Mouse (Mus musculus): ENCODE data around the gene Scrn3. TPM values are rescaled to one million over a fixed set of nuclear protein-coding genes. Genes with fewer than 3 reads are reported as not detected.

Scrn3 gene
- polyA plus RNA-seq (2012; rRNA removed): 0.91 and 1.0 TPM in 2 replicates

GRCm38 (mm10) chr2:73312152-73313116 lies at the start of gene Scrn3, which contains the start of gene Cir1:
TSS of gene Scrn3 (plus strand) at chr2:73312601.
TSS of gene Cir1 (minus strand) at chr2:73312701.

DNA sequence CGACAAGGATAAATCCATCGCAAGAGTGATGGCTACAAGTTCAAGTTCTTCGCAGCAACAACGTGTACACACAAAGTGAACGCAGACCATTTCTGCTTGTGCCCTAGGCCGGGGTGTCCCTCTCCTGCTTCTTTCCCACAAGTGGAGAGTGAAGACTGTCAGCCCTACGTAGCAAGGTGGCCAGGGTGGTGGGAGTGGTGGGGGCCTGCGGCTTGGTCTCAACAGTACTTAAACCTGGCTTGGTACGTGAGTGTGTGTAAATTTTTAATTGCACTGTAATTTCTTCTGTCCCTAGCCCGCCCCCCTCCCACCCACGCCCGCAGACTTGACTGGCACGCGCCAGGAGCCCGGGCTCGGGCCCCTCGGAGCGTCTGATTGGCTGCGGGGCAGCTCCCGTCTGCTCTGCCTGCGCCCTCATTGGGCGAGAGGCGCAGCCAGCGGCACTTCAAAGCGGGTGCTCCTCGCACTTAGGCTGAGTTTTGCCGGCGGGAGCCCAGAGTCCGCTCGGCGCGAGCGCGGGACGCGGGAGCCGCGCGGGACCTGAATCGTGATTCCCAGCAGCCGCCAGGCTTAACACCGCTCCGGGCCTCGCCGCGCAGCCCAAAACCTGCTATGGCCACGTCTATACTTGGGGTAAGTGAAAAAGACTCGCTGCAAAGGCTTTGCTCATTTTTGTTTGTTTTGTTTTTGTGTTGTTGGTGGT lies 40.8 kb upstream of the Scrn3 start, which contains the start of gene Sp9:
TSS of gene Sp9 (plus strand) at position 467 of the 703 bp plus-strand sequence.

GRCm38 (mm10) chr2:73386356-73387046 lies 74.1 kb downstream of the Scrn3 start, which contains the start of gene Gpr155:
TSS of gene Gpr155 (minus strand) at chr2:73386572.

Other genes starting within 250 kb of the Scrn3 start
- 0.40 and 0.41 TPM in 2 replicates for gene Ola1, start 93.7 kb upstream of the Scrn3 start, polyA plus RNA-seq (2012; rRNA removed)
- gene Sp9, start 40.7 kb upstream of the Scrn3 start, polyA plus RNA-seq (2012; rRNA removed): not detected in 2 replicates
- gene Cir1, start 100 bp downstream of the Scrn3 start, polyA plus RNA-seq (2012; rRNA removed): 0.06 and 0.21 TPM in 2 replicates
- gene Gpr155, start 74.0 kb downstream of the Scrn3 start, polyA plus RNA-seq (2012; rRNA removed): 2.9 and 3.6 TPM in 2 replicates
- gene Wipf1, start 217.1 kb downstream of the Scrn3 start, polyA plus RNA-seq (2012; rRNA removed): 4.9 and 5.1 TPM in 2 replicates

Data from stomach, adult 2 months (tissue).